Mouse (Mus musculus) heart, embryonic 16.5 days (tissue): ENCODE results near the gene Itgae. TPM values are rescaled to one million over a fixed set of nuclear protein-coding genes. Genes with fewer than 3 reads are reported as not detected.

Source experiments
- ATAC-seq: fragments of 200-750 bp; cut with Nextera tagmentation; replicated peaks from 2 replicates; pipeline ENCODE4 v1.8.0; 2017; ENCODE audit warnings: moderate number of reproducible peaks; ENCODE audit not compliant: insufficient read depth, low FRiP score; ENCODE audit errors: extremely low read depth
- H3K27ac ChIP-seq: fragments of 300-500 bp; sonication (generic); 2 replicates; pipeline ENCODE4 v1.5.1; 2014; ENCODE audit warnings: mild to moderate bottlenecking, low read length, control low read depth, moderate library complexity
- H3K27me3 ChIP-seq: fragments of 300-500 bp; sonication (generic); 2 replicates; pipeline ENCODE4 v1.6.1; 2014; ENCODE audit warnings: low read length, mixed read lengths; ENCODE audit not compliant: control insufficient read depth, insufficient read depth
- H3K36me3 ChIP-seq: fragments of 300-500 bp; sonication (generic); 2 replicates; pipeline ENCODE4 v1.6.1; 2014; ENCODE audit not compliant: control insufficient read depth, insufficient read depth
- H3K4me1 ChIP-seq: fragments of 300-500 bp; sonication (generic); 2 replicates; pipeline ENCODE4 v1.6.1; 2014; ENCODE audit warnings: low read length, mixed read lengths; ENCODE audit not compliant: control insufficient read depth, insufficient read depth
- H3K4me2 ChIP-seq: fragments of 300-500 bp; sonication (generic); 2 replicates; pipeline ENCODE4 v1.6.1; 2014; ENCODE audit warnings: low read depth, mild to moderate bottlenecking, control low read depth, low read length
- H3K4me3 ChIP-seq: fragments of 300-500 bp; sonication (generic); 2 replicates; pipeline ENCODE4 v1.5.1; 2014; ENCODE audit warnings: mild to moderate bottlenecking, control low read depth, low read length
- H3K9ac ChIP-seq: fragments of 300-500 bp; sonication (generic); 2 replicates; pipeline ENCODE4 v1.6.1; 2014; ENCODE audit warnings: low read length, control low read depth
- H3K9me3 ChIP-seq: fragments of 300-500 bp; sonication (generic); replicated peaks from 2 replicates; pipeline ENCODE4 v1.6.1; 2016; ENCODE audit warnings: low read length; ENCODE audit not compliant: control insufficient read depth
- WGBS: fragments of 180-500 bp; shearing (Covaris S2); extraction: QIAGEN DNeasy Blood & Tissue Kit; methylation state at CpG from one replicate; pipeline ENCODE4 v1.1.7; 2014; 5-methylcytosine and 5-hydroxymethylcytosine counted together
- polyA plus RNA-seq: library from polyadenylated mRNA; unstranded; fragments of >200 nt; fragmentation: Nextera tagmentation; extraction: Ambion mirVana; gene quantifications from 2 replicates; pipeline ENCODE4 v1.2.1, GENCODE M21; 2015

Itgae gene
- polyA plus RNA-seq, 1 experiment from 2014 or later, result 2.2 TPM

DNA sequence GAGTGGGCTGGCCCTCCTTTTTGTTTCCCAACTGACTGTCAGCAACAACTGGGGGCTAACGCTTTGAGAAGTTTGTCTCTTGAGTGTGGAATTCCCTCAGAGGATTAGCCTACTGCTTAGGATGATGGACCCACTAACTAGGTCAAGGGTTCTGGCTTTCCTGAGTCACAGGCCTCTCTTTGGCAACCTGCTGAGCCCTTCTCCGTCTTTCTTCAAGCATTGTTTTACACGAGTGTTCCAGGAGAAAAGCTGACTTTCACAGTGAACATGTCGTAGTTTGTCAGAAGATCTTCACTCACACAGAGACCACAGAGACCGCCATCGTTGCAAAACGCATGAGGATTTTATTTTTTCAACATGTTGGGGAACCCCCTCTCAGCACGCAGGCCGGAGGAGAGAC lies 57.8 kb downstream of the Itgae start:
- ATAC-seq, result no peak
- Histone ChIP-seq H3K4me3 (no peak overlapping the region), H3K36me3 (no peaks in the 10 kb centered on the region), H3K27ac (no peak overlapping the region), H3K9me3 (no peaks in the 10 kb centered on the region), H3K4me1 (no peaks in the 10 kb centered on the region), H3K27me3 (no peaks in the 10 kb centered on the region), H3K4me2 (no peak overlapping the region), H3K9ac (no peak overlapping the region)
- 76% methylated on average over 9 of the region's 9 CpGs for WGBS

DNA sequence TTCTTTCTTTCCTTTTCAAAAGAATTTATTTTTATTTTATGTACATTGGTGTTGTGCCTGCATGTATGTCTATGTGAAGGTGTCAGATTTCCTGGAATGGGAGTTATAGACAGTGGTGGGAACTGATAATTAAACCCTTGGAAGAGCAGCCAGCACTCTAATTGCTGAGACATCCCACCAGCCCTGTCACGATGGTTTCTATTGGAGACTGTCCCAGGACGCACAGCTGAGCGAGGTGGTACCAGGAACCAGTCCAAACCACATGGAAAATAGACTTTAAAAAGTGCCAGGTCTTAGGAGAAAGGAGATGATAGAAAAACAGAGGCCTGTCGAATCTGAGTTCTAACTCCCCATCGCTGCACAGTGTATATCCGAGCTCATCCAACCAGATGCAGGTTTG lies 64.7 kb downstream of the Itgae start:
- Histone ChIP-seq H3K4me3 (no peak overlapping the region), H3K27me3 (peaks cover 14% of the 10 kb centered on the region), H3K4me2 (no peak overlapping the region), H3K4me1 (peaks cover 3% of the 10 kb centered on the region; the same call in 1 of the 2 replicates), H3K9me3 (no peaks in the 10 kb centered on the region), H3K27ac (no peak overlapping the region), H3K9ac (no peak overlapping the region), H3K36me3 (no peaks in the 10 kb centered on the region)
- ATAC-seq, result no peak
- WGBS, result 64% methylated on average over 6 of the region's 6 CpGs

DNA sequence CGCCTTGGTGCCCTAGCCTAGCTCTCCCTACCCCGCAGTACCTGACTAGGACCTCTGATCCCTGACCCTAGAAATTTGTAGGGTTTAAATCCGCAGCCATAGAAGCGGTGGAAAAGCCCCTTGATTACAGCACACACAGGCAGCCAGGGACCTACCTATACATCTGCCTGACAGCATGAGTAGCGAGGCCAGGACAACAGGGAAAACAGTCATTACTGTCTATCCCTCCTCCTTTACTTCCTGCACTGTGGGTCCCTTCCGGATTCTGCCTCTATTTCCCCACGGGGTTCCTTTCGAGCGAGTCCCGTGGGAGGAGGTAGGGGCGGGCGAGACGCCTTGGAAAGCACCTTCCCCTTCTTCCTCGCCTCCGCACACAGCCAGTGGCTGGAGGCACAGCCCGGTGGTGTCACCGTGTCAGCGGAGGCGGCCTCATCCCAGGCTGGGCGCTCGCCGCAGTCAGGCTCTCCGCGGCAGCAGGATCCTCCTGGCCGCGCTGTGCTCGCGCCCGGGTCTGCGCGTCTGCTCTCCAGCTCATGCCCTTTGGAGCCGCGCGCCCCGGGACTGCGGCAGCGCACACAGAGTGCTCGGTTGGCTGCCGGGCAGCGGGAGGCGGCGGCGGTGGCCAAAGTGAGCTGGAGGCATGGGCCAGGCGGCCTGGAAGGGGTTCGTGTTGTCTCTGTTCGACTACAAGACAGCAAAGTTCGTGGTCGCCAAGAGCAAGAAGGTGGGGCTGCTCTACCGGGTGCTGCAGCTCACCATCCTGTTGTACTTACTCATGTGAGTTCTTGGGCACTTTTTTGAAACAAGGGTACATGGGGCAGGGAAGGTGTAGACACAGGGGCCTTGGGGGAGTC lies 69.8 kb downstream of the Itgae start, which contains the start of gene P2rx5:
P2rx5 (plus strand) TSS at position 465 of the 854 bp plus-strand sequence.
- Histone ChIP-seq H3K9me3 (no peaks in the 10 kb centered on the region), H3K9ac (peak within 1 kb of the TSS; percentile 69), H3K36me3 (no peaks in the 10 kb centered on the region), H3K4me2 (peak within 1 kb of the TSS; percentile 79), H3K27ac (peak within 1 kb of the TSS; percentile 63), H3K4me1 (peaks cover 10% of the 10 kb centered on the region; the same call in 1 of the 2 replicates), H3K4me3 (peak within 1 kb of the TSS; percentile 55), H3K27me3 (peaks cover 14% of the 10 kb centered on the region)
- WGBS, result 2% methylated on average over 49 of the region's 49 CpGs
- peak; percentile 84 for ATAC-seq

DNA sequence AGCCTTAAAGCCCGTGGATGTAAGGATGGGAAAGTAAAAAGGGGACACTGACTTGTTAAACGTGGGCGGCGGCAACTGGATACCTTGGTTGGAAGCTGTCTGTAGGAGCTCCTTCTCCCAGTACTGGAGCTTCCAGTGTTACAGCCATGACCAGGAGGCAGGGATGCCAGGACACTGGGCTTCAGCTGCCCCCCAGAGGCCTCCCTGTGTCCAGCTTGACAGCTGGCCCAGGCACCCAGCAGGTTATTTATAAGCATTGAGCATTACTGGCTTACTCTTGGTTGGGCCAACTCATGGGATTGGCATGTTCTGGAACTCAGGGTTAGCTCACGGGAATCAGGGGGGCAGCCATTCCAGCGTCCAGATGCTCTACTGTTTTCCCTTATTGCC lies 70.4 kb downstream of the Itgae start:
- WGBS, result 14% methylated on average over 6 of the region's 6 CpGs
- Histone ChIP-seq H3K36me3 (no peaks in the 10 kb centered on the region), H3K27me3 (peaks cover 14% of the 10 kb centered on the region), H3K9me3 (no peaks in the 10 kb centered on the region), H3K9ac (peak overlapping the region; percentile 69), H3K4me3 (peak overlapping the region; percentile 55), H3K27ac (peak overlapping the region; percentile 63), H3K4me1 (peaks cover 10% of the 10 kb centered on the region; the same call in 1 of the 2 replicates), H3K4me2 (peak overlapping the region; percentile 79)
- ATAC-seq, result peak; percentile 87

DNA sequence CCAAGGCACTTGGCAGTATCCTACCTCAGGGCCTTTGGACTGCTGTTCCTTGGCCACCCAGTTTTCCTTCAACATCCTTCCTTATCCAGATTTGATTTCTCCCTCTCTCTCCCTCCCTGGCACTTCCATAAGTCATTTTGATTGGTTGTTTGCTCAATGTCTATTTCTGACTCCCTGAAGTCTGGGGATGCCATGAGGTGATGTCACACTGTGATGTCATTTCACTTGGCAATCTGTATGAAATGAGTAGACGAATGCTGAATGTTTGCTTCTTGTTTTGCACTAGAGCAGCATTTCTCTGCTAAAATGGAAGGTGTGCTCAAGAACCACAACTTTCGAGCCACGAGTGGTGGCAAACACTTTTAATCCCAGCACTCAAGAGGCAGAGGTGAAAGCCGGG lies 71.2 kb downstream of the Itgae start:
- Histone ChIP-seq H3K4me3 (no peak overlapping the region), H3K27me3 (peaks cover 14% of the 10 kb centered on the region), H3K4me2 (no peak overlapping the region), H3K27ac (no peak overlapping the region), H3K36me3 (no peaks in the 10 kb centered on the region), H3K4me1 (peaks cover 10% of the 10 kb centered on the region; the same call in 1 of the 2 replicates), H3K9me3 (no peaks in the 10 kb centered on the region), H3K9ac (no peak overlapping the region)
- ATAC-seq, result no peak
- 77% methylated on average over 4 of the region's 4 CpGs for WGBS

DNA sequence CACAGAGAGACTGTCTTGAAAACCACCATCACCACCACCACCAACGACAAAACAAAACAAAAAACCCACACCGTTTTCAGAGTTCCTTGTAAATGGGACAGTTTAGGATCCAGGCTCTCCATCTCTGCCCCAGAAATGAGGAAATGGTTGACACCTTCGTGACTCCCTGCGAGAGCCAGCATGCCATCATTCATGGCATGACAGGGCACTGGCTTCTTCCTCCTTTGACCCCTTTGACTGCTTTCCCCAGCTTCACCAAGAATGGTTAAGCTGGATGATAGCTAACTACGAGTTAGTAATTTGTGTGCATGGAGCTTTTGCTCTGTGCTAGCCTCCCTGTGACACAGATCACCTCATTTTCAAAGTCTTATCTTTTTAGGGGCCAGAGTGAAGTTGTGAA lies 71.9 kb downstream of the Itgae start:
- H3K36me3 ChIP-seq, result no peaks in the 10 kb centered on the region
- no peak for ATAC-seq
- no peak overlapping the region for H3K27ac ChIP-seq
- 54% methylated on average over 5 of the region's 5 CpGs for WGBS
- no peaks in the 10 kb centered on the region for H3K9me3 ChIP-seq
- H3K4me2 ChIP-seq, result no peak overlapping the region
- peaks cover 10% of the 10 kb centered on the region; the same call in 1 of the 2 replicates for H3K4me1 ChIP-seq
- H3K27me3 ChIP-seq, result peaks cover 14% of the 10 kb centered on the region
- no peak overlapping the region for H3K4me3 ChIP-seq
- H3K9ac ChIP-seq, result no peak overlapping the region

DNA sequence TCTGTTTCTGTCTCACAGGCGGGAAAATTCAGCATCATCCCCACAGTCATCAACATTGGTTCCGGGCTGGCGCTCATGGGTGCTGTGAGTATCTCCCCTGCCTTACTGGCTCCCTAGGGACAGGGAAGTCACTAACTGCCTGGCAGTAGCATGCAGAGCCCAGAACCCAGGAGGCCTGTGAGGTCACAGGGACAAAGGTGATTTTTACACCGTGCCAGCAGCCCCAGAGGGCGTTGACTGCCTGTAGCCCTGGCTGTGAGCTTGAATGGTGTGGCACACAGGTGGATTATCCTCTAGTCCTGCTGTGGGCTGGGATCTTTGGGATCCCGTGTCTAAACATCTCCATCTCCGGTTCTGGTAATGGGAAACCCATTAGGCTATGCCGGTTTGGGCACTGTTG lies 77.7 kb downstream of the Itgae start:
- Histone ChIP-seq H3K9me3 (no peaks in the 10 kb centered on the region), H3K9ac (no peak overlapping the region), H3K27ac (no peak overlapping the region), H3K4me2 (no peak overlapping the region), H3K36me3 (no peaks in the 10 kb centered on the region), H3K27me3 (no peaks in the 10 kb centered on the region), H3K4me3 (no peak overlapping the region), H3K4me1 (peaks cover 11% of the 10 kb centered on the region)
- 82% methylated on average over 8 of the region's 8 CpGs for WGBS
- ATAC-seq, result no peak

DNA sequence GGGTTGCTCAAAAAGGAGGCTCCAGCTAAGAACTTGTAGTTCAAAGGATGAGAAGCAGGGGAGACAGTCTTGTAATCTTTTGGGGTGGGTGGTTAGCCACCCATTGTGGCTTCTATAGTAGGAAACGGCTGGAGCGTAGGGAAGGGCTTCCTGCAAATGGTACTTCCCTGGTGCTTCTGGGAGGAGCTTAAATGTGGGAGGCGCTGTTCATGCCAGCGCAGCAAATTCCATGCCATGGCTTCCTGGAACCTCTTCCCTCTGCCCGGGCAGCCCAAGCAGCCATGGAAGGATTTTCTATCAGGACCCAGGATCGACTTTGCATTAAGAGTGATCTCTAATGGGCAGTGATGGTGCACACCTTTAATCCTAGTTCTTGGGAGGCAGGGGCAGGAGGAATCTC lies 78.2 kb downstream of the Itgae start:
- WGBS, result 78% methylated on average over 6 of the region's 6 CpGs
- H3K4me1 ChIP-seq, result peaks cover 11% of the 10 kb centered on the region

DNA sequence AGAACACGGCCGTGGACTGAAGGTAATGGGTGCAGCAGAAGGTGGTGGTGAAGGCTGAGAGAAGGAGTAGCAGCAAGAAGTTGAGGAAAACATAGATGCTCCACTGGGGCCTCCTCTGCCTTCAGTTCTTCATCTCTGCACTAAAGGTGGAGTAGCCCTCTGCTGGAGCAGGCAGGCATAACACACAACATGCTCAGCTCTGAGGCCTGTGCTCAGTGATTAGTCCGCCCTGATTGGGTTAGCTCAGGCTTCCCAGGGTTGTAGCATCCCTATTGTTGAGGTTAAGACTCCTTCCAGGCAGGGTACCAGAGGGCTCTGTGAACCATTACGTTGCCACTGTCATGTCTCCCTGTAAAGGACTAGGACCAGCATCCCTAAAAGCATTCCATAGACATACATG lies 78.8 kb downstream of the Itgae start:
- no peak overlapping the region for H3K4me2 ChIP-seq
- 0 out of 2 replicates have a peak, but pooled peaks have one; percentile 46 for ATAC-seq
- peaks cover 2% of the 10 kb centered on the region; the same call in 1 of the 2 replicates for H3K36me3 ChIP-seq
- 46% methylated on average over 4 of the region's 4 CpGs for WGBS
- peaks cover 11% of the 10 kb centered on the region for H3K4me1 ChIP-seq
- no peak overlapping the region for H3K9ac ChIP-seq
- no peaks in the 10 kb centered on the region for H3K27me3 ChIP-seq
- H3K9me3 ChIP-seq, result no peaks in the 10 kb centered on the region
- H3K4me3 ChIP-seq, result no peak overlapping the region
- no peak overlapping the region for H3K27ac ChIP-seq

More for the DNA sequence above, 78.2 kb downstream of the Itgae start:
- no peak overlapping the region for H3K27ac ChIP-seq
- H3K36me3 ChIP-seq, result no peaks in the 10 kb centered on the region
- H3K9ac ChIP-seq, result no peak overlapping the region
- no peak for ATAC-seq
- H3K4me3 ChIP-seq, result no peak overlapping the region
- H3K27me3 ChIP-seq, result no peaks in the 10 kb centered on the region
- H3K9me3 ChIP-seq, result no peaks in the 10 kb centered on the region
- no peak overlapping the region for H3K4me2 ChIP-seq
